Mouse (Mus musculus) kidney, postnatal 0 days (tissue): Measurements from ENCODE around the gene Ptpn18. TPM values are rescaled to one million over a fixed set of nuclear protein-coding genes. Genes with fewer than 3 reads are reported as not detected.

ENCODE experiments used
- ATAC-seq: fragments of 200-750 bp; cut with Nextera tagmentation; replicated peaks from 2 replicates; pipeline ENCODE4 v1.8.0; 2017; ENCODE audit warnings: low read depth, moderate number of reproducible peaks, moderate TSS enrichment, moderate library complexity; ENCODE audit not compliant: low FRiP score
- DNase-seq: peaks from one replicate; pipeline ENCODE4 v3.0.0-alpha.2; 2016; ENCODE audit warnings: low spot score
- H3K27ac ChIP-seq: fragments of 300-500 bp; sonication (generic); 2 replicates; pipeline ENCODE4 v1.5.1; 2014; ENCODE audit warnings: mild to moderate bottlenecking
- H3K27me3 ChIP-seq: fragments of 300-500 bp; sonication (generic); 2 replicates; pipeline ENCODE4 v1.6.1; 2014; ENCODE audit warnings: low read length, mixed read lengths; ENCODE audit not compliant: insufficient read depth
- H3K36me3 ChIP-seq: fragments of 300-500 bp; sonication (generic); 2 replicates; pipeline ENCODE4 v1.6.1; 2014; ENCODE audit warnings: low read length, mixed read lengths; ENCODE audit not compliant: insufficient read depth
- H3K4me1 ChIP-seq: fragments of 300-500 bp; sonication (generic); replicated peaks from 2 replicates; pipeline ENCODE4 v1.6.1; 2014; ENCODE audit warnings: antibody characterized with exemption, low read length, mixed read lengths; ENCODE audit not compliant: insufficient read depth
- H3K4me2 ChIP-seq: fragments of 300-500 bp; sonication (generic); 2 replicates; pipeline ENCODE4 v1.6.1; 2014; ENCODE audit warnings: mild to moderate bottlenecking, low read length, moderate library complexity, mixed read lengths
- H3K4me3 ChIP-seq: fragments of 300-500 bp; sonication (generic); replicated peaks from 2 replicates; pipeline ENCODE4 v1.5.1; 2014; ENCODE audit warnings: low read depth, low read length
- H3K9ac ChIP-seq: fragments of 300-500 bp; sonication (generic); 2 replicates; pipeline ENCODE4 v1.6.1; 2014; ENCODE audit warnings: low read depth, low read length
- H3K9me3 ChIP-seq: fragments of 300-500 bp; sonication (generic); replicated peaks from 2 replicates; pipeline ENCODE4 v1.6.1; 2016; ENCODE audit warnings: low read length, inconsistent platforms, mixed read lengths
- CTCF ChIP-seq: IDR thresholded peaks from 2 replicates; pipeline ENCODE4 v1.5.1; 2016; ENCODE audit warnings: antibody characterized with exemption, low read depth, mild to moderate bottlenecking, moderate library complexity
- WGBS: fragments of 180-500 bp; shearing (Covaris S2); extraction: QIAGEN DNeasy Blood & Tissue Kit; methylation state at CpG from one replicate; pipeline ENCODE4 v1.1.7; 2014; 5-methylcytosine and 5-hydroxymethylcytosine counted together
- polyA plus RNA-seq: library from polyadenylated mRNA; unstranded; fragments of >200 nt; fragmentation: Nextera tagmentation; extraction: Ambion mirVana; gene quantifications from 2 replicates; pipeline ENCODE4 v1.2.1, GENCODE M21; 2015

Gene Ptpn18
- polyA plus RNA-seq, 1 experiment from 2014 or later, result 33.9 TPM

DNA sequence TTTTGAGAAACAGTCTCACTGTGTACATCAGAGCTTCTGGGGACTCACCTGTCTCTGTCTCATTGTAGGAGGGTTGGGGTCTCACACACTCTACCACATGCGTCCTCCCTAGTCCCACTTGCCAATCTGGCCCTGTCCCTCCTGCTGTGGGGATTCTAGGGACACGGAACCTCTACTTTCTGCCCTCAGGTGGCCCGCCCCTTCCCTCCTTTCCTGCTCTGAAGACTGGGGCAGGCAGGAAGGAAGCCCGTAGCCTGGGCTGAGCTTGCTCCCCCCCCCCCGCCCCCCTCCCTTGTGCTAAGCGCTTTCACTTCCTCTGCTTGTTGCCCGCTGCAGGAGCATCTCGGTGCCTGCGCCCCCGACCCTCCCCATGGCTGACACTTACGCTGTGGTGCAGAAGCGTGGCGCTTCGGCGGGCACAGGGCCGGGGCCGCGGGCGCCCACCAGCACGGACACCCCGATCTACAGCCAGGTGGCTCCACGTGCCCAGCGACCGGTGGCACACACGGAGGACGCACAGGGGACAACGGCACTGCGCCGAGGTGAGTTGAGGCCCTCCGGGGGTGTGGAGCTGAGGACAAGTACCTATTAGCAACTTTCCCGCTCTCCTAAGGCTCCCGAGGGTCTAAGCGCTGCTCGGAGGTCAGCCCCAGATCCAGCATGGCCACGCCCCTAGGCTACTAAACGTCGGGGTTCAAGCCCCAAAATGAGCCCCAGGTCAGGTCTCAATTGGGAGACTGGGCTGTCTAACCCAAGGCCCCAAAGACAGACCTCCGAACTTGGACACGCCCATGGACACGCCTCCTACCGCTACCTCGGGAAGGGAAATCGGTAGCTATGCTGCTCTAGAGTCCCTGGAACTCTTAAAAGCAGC lies 13.1 kb downstream of the Ptpn18 start:
- no peak; the same call in 1 of the 2 replicates for TF ChIP-seq CTCF
- Histone ChIP-seq H3K4me2 (peak overlapping the region; percentile 99), H3K9ac (peak overlapping the region; percentile 54), H3K27me3 (no peaks in the 10 kb centered on the region), H3K9me3 (no peaks in the 10 kb centered on the region), H3K4me3 (peak overlapping the region; percentile 57), H3K27ac (no peak overlapping the region), H3K36me3 (no peaks in the 10 kb centered on the region), H3K4me1 (no peaks in the 10 kb centered on the region)
- WGBS, result under 1% methylated on average over 39 of the region's 43 CpGs
- ATAC-seq (peak; percentile 64), DNase-seq (peak; percentile 51)

DNA sequence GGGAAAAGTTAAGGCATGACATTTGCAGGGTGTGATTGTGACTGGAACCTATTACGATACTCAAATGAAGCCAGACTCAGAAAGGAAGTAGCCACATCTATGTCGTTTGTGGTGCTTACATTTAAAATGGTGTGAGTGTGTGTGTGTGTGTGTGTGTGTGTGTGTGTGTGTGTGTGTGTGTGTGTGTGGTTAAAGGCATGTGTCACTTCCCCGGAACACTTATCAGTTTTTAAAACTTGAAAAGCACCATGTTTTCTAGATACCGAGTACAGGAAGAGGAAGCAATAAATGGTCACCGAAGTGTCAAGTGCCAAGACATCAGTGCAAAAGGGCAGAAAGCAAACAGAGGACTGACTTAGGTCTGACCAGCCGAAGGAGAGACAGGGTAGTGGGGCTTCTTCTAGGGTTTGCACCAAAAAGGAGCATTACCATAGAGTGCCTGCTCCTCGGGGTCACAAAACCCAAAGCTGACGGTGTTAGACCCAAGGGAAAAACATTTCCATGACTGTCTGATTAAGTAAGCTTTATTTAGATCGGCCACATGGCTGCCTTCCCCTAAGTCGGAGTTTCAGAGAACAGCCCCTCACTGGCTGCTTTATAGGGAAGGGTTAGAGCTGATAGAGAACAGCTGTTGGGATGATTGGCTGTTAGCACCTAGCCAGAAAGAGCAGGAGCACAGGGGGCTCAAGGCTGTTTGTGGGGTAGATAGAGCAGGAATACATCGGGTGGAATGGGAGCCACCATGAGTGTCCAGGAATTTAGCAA lies 19.5 kb downstream of the Ptpn18 start:
- ATAC-seq (no peak), DNase-seq (peak; percentile 18)
- TF ChIP-seq CTCF, result no peak
- no peak overlapping the region for H3K9ac ChIP-seq
- H3K36me3 ChIP-seq, result no peaks in the 10 kb centered on the region
- no peak overlapping the region for H3K4me2 ChIP-seq
- 25% methylated on average over 11 of the region's 11 CpGs for WGBS
- H3K9me3 ChIP-seq, result no peaks in the 10 kb centered on the region
- no peak overlapping the region for H3K27ac ChIP-seq
- no peaks in the 10 kb centered on the region for H3K4me1 ChIP-seq
- H3K27me3 ChIP-seq, result no peaks in the 10 kb centered on the region
- no peak overlapping the region for H3K4me3 ChIP-seq

DNA sequence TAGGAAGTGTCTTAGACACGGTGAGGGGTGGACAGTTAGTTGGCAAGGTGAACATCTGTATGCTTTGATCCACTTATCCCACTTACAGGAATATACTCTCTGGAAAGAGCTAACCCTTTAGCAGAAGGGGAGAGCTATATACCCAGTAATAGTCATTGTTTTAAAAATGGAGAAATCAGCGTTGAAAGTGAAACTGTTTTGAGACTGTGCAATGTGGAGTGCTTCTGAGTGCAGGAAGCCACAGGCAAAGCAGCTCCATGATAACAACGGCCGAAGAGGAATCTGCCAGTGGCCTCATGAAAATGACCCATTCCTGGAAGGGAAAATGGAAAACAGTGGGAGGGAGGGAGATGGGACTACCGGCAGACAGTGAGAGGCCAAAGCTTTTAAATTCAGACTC lies 21.2 kb downstream of the Ptpn18 start:
- no peak overlapping the region for H3K4me3 ChIP-seq
- no peaks in the 10 kb centered on the region for H3K9me3 ChIP-seq
- 78% methylated on average over 5 of the region's 5 CpGs for WGBS
- DNase-seq, result no peak
- no peak for TF ChIP-seq CTCF
- peaks cover 7% of the 10 kb centered on the region; the same call in 1 of the 2 replicates for H3K4me1 ChIP-seq
- H3K4me2 ChIP-seq, result no peak overlapping the region
- no peaks in the 10 kb centered on the region for H3K27me3 ChIP-seq
- no peak overlapping the region for H3K27ac ChIP-seq
- no peak for ATAC-seq
- no peaks in the 10 kb centered on the region for H3K36me3 ChIP-seq
- no peak overlapping the region for H3K9ac ChIP-seq

DNA sequence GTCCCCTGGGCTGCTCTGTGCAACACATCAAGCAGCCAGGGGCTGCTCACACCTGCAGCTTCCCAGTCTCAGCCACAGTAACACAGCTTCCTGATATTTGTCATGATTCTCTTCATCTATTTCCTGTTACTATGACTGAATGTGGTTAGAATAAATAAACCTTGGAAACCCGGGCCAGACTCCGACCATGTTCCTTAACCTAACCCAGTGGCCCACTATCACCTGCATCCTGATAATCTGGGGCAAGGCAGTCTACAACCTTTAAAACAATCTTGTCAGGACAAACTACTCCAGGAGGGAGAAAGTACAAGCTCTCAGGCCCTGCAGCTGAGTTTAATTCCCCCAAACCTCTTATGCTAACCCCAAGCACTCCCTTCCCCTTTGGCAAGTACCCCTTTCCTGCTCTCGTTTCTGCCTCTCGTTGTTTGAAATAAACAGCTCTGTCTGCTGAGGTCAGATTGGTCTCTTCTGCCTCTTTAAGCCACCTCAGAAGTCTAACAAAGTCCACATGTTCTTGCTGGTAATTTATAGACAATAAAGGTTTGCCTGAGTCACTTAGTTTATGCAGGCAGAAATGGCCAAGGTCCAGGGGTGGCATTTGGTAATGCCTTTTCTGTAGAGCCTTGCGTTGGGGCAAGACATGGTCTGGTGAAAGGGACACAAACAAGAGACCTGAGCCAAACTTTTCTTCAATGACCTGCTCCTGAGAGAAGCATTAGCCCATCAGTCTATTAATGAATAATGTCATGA lies 22.5 kb downstream of the Ptpn18 start:
- DNase-seq, result no peak
- H3K27me3 ChIP-seq, result no peaks in the 10 kb centered on the region
- H3K36me3 ChIP-seq, result no peaks in the 10 kb centered on the region
- TF ChIP-seq CTCF, result no peak
- H3K4me1 ChIP-seq, result peaks cover 7% of the 10 kb centered on the region; the same call in 1 of the 2 replicates
- no peaks in the 10 kb centered on the region for H3K9me3 ChIP-seq
- no peak overlapping the region for H3K4me3 ChIP-seq
- no peak overlapping the region for H3K4me2 ChIP-seq
- no peak overlapping the region for H3K27ac ChIP-seq
- no peak for ATAC-seq
- WGBS, result 56% methylated on average over 5 of the region's 5 CpGs
- H3K9ac ChIP-seq, result no peak overlapping the region

DNA sequence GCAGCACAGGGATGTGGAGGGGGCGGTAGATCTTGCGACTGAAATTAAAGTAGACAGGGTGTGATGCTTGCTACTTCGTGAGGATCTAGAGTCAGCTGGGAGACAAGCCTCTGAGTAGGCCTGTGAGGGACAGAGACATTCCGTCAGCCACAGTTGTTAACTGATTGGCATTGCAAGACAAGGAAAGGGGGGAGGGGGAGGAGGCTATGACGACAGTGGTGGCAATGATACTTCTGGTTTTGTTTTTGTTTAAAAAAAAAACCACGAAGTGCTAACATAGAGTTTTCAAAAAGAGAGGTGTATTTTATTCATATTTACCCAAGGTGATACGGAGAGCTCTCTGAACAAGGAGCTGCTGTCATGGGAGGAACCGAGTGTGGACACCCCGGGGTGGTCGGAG lies 24.9 kb downstream of the Ptpn18 start:
- TF ChIP-seq CTCF, result no peak
- H3K27ac ChIP-seq, result no peak overlapping the region
- H3K9ac ChIP-seq, result no peak overlapping the region
- peaks cover 7% of the 10 kb centered on the region; the same call in 1 of the 2 replicates for H3K4me1 ChIP-seq
- H3K4me3 ChIP-seq, result no peak overlapping the region
- WGBS, result 69% methylated on average over 10 of the region's 10 CpGs
- ATAC-seq (no peak), DNase-seq (no peak)
- H3K4me2 ChIP-seq, result no peak overlapping the region
- no peaks in the 10 kb centered on the region for H3K36me3 ChIP-seq
- no peaks in the 10 kb centered on the region for H3K27me3 ChIP-seq
- H3K9me3 ChIP-seq, result no peaks in the 10 kb centered on the region
